Mouse (Mus musculus) regulatory T cell (primary cell): ENCODE measurements around the gene Selenof.
"Not testable (repeated sequence)": the region's sequence is repeated elsewhere in the genome, so short reads cannot be mapped to it uniquely, and the experiment has no call there.

Experiments used
- in situ Hi-C: fragments of 300-600 bp; cut with MboI, MseI; formaldehyde crosslinking; loops from one replicate; pipeline ENCODE4 v1.15.1; 2025; ENCODE audit warnings: high pct_unique_total_duplicates

The Selenof gene

DNA sequence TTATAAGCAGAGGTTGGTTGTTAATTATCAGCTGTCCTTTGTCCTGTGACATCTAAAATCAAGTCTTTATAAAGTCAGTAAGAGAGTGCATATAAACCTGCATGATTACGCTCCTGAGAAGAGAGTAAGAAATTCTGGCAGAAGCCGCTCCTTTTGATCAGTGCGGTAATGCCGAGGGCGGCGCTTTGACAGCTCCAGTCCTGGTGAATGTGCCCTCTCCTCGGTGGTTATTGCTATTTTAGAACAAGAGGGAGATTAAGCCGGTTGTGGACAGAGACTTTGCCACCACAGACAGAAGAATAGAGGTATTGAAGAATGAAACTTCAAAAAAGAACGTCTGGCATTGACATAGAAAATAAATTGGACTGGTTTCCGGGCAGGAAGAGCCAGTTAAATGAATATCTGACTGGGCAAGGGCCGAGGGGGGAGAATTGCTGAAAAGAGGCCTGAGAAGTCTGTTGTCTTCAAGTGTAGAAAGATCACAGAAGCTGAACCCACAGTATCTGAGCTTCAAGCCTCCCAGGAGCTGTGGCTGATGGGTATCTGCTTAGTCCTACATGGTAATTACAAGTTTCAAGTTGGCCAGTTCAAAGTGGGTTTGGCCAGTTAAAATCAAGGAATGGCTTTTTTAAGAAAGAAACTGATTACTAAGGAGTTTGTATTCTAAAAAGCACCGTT lies 27.8 kb downstream of the Selenof start:
- in situ Hi-C loops, result no loop called here

GRCm38 (mm10) chr3:144602413-144602812 lies 32.3 kb downstream of the Selenof start:
- in situ Hi-C loops, result no loop called here

- in situ Hi-C loops, result no loop called here
Observed at GRCm38 (mm10) chr3:144602819-144603218, 32.7 kb downstream of the Selenof start.

GRCm38 (mm10) chr3:144603558-144603957 lies 33.5 kb downstream of the Selenof start:
- in situ Hi-C loops, result no loop called here

DNA sequence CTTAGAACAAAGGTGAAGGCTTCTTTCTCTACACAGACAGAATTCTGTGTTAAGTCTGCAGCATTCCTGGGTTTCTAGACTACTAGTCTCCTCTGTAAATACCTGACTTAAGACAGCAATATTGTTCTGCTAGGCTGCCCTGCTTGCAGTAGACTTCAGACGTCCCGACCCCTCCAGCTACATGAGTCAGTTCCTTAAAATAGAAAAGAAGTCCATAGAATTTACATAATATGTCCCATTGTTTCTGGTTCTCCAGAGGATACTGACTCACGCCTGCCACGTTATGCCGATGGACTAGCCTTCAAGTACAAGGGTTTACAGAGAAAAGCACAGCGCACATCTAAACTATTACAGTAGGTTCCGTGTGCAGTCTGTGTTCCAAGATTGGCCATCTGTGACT lies 34.1 kb downstream of the Selenof start:
- in situ Hi-C loops, result no loop called here

- in situ Hi-C loops, result not testable (repeated sequence)
Observed at GRCm38 (mm10) chr3:144605811-144606210, 35.7 kb downstream of the Selenof start.

- in situ Hi-C loops, result no loop called here
Observed at GRCm38 (mm10) chr3:144606449-144606848, 36.3 kb downstream of the Selenof start.

- in situ Hi-C loops, result no loop called here
Observed at GRCm38 (mm10) chr3:144608090-144608489, 38.0 kb downstream of the Selenof start.

DNA sequence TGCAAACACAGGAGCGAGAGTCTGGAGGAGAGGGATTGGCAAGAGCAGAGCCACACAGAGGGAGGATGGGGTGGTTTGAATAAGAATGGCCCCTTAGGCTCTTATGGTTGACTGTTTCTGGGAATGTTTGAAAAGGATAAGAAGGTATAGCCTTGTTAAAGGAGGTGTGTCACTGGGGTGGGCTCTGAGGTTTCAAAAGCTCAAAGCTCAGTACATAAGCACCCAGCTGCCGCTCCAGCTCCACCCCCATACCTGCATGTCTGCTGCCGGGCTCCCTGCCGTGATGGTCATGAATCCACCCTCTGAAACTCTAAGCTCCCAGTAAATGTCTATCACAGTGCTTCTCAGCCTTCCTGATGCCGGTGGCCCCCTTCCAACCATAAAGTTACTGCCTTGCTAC lies 40.7 kb downstream of the Selenof start:
- in situ Hi-C loops, result loop anchor here (5.0 kb wide), 1 partner anchor 78 kb away; no protein-coding TSS in a partner anchor

DNA sequence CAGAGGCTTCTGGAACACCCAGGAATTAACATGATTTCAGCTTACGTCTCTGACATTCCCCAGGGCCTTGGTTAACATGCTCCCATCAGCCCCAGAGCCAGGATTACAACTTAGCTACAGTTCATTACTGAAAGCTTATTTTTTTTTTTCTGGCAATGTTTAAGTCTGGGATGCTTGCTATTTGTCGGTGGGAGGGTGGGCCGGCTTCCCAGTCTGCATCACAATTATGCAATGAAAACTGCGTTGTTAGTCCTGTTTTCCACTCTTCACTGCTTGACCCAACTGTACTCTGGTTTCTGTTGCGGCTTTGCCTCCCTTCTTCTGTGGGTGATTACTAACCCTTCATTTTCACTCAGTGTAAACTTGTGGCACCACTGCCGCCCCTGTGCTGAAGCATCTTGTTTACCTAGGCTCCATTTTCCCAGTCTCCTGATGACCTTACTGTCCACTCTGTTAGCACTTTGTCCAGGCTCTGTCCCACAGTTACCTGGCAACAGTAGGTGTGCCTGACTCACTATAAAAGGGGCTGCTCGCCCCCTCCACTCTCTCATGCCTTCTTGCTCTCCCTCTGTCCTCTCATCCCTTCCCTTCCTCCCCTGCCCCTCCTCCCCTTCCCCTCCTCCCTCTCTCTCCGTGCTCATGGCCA lies 41.6 kb downstream of the Selenof start:
- in situ Hi-C loops, result loop anchor here (5.0 kb wide), 1 partner anchor 79 kb away; no protein-coding TSS in a partner anchor

- in situ Hi-C loops, result loop anchor here (5.0 kb wide), 1 partner anchor 80 kb away; no protein-coding TSS in a partner anchor
Observed at GRCm38 (mm10) chr3:144612382-144612781, 42.3 kb downstream of the Selenof start.

GRCm38 (mm10) chr3:144614277-144614676 lies 44.2 kb downstream of the Selenof start:
- in situ Hi-C loops, result loop anchor here (5.0 kb wide), 1 partner anchor 82 kb away; no protein-coding TSS in a partner anchor

- in situ Hi-C loops, result loop anchor here (5.0 kb wide), 2 partner anchors 82 to 162 kb away; no protein-coding TSS in a partner anchor
Observed at GRCm38 (mm10) chr3:144614698-144615097, 44.6 kb downstream of the Selenof start.

GRCm38 (mm10) chr3:144615459-144615858 lies 45.4 kb downstream of the Selenof start:
- in situ Hi-C loops, result loop anchor here (5.0 kb wide), 1 partner anchor 163 kb away; no protein-coding TSS in a partner anchor

DNA sequence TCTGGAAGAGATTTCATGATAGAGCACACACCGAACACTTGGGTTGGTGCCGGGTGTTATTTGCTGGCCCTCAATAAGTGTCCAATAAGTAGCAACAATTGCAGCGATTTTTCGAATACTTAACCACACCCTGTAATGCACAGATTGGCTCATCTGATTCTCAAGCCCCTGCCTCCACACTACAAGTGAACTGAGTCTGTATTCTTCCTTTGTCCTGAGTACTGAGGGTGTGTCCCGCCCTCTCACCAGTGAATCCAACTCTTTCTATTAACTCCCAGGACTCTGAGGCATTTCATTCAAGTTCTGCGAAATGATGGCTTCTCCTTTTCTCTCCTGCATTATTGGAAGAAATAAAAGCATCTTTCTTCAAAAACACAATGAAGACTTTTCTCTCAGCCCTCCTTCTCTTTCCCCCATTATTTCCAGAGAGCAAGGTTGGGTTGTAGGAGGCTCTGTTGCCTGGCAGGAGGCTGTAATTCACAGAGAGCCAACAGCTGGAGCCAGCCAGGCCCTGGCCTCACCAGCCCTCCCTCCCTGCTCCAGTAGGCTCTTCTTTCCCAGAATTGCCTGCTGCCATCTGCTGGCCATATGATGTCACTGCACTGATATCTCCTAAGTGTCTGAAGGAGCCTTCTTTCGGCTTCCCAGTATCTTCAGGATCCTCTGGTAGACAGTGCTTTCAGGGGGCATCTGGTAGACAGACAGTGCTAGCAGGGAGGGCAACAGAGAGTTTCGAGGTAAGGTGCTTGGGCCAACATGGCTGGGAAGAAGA lies 46.7 kb downstream of the Selenof start:
- in situ Hi-C loops, result loop anchor here (5.0 kb wide), 1 partner anchor 165 kb away; no protein-coding TSS in a partner anchor

- in situ Hi-C loops, result loop anchor here (5.0 kb wide), 1 partner anchor 165 kb away; no protein-coding TSS in a partner anchor
Observed at GRCm38 (mm10) chr3:144617633-144618180, 47.6 kb downstream of the Selenof start.

GRCm38 (mm10) chr3:144622930-144623612 lies 53.0 kb downstream of the Selenof start:
- in situ Hi-C loops, result no loop called here

DNA sequence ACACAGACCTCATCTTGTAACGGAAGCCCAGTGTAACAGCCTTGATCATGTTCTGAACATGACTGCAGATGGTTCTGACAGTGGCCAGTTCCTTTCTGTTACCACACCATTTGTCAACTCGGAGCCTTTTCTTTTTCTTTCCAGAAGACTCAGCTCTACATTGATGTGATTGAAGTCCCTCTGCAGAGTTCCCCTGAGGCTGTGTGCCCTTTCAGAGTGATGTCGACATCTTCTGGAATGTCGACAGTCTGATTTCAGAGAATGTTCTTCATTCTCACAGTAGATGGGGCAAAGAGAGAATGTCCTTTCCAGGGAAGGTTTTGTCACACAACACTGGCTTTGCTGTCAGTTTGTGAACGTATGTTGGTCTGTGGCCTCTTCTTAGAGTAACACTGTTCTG lies 55.6 kb downstream of the Selenof start:
- in situ Hi-C loops, result no loop called here

DNA sequence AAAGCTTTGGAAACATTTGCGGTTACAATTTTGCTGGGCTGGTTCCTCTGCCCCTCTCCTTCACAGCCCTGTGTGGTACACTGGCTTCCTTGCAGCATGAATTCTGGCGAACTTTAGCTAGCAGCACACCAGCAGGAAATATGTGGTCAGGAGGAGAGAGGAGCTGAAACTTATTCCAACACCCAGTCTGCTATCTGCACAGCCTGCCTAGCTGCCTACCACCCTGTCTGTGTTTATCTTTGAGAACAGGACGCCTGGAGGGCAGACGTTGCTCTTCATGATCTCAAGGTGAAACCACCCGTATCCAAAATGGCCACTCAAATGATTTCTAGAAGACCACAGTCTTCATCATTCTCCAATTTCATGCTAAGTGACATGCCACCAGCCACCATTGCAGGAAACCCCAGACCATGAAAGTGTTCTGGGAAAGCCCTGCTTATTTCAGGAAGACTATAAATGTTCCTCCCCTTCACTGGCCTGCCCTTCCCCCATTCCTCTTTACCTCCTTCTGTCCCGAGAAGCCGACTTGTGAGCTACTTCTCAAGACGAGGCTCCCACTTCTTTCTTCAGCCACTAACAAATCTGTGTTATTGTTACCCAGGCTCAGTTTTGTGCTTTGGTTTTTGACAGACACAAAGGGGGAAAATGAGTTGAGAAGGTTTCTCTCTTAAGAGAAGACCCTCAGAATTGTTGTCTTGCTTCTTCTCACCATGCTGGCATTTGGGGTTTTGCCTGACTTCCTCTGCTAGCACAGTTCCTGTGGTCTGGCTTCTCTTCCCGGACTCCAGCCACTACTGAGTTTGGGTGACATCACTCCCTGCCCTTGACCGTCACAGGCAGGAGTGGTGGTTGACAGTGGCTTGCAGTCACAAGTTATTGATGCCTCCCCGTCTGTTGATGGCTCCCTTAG lies 58.2 kb downstream of the Selenof start:
- in situ Hi-C loops, result no loop called here

DNA sequence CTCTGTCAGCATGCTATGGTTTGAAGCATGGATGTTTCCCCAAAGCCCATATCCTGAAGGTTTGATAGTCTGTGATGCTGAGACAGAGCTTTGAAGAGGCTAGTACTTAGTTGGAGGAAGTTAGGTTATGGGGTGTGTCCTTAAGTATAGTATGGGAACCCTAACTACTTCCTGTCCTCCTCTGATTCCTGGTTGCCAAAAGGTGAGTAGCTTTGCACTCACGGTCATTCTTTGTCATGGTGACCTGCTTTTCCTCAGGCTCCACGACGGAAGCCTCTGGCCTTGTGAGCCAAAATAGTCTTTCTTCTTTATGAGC lies 58.8 kb downstream of the Selenof start:
- in situ Hi-C loops, result no loop called here
